Mouse (Mus musculus): Measurements from ENCODE around the gene Cep131. TPM values are rescaled to one million over a fixed set of nuclear protein-coding genes. Genes with fewer than 3 reads are reported as not detected.

The Cep131 gene
- polyA plus RNA-seq, 1 experiment from 2014 or later = 28.1 TPM

- no peaks in the 10 kb centered on the region; the same call in 1 of the 2 replicates for H3K4me1 ChIP-seq (ENCODE audit: control insufficient read depth, insufficient read depth, low read length)
- ATAC-seq (replicated peaks; ENCODE audit: insufficient number of reproducible peaks, low FRiP score, low TSS enrichment, low read depth) (no peak), DNase-seq (ENCODE audit: low spot score) (no peak)
- WGBS = 74% methylated on average over 12 of the region's 12 CpGs
- no peaks in the 10 kb centered on the region for H3K9me3 ChIP-seq (replicated peaks; ENCODE audit: control insufficient read depth, low read length)
- H3K4me3 ChIP-seq (ENCODE audit: low read depth, low read length) = no peak overlapping the region
- 0 out of 2 replicates have a peak overlapping the region, but pooled peaks have one; percentile 9 for H3K9ac ChIP-seq (replicated peaks; ENCODE audit: low read length)
- no peak overlapping the region for H3K27ac ChIP-seq (replicated peaks; ENCODE audit: low read depth, low read length)
- no peaks in the 10 kb centered on the region for H3K27me3 ChIP-seq (ENCODE audit: control insufficient read depth, insufficient read depth, low read length)
- H3K4me2 ChIP-seq (ENCODE audit: low read depth, low read length) = no peak overlapping the region
- H3K36me3 ChIP-seq (replicated peaks; ENCODE audit: control insufficient read depth, insufficient read depth, low read depth, low read length) = no peaks in the 10 kb centered on the region
Observed at GRCm38 (mm10) chr11:120022841-120023240, 63.8 kb downstream of the Cep131 start.

DNA sequence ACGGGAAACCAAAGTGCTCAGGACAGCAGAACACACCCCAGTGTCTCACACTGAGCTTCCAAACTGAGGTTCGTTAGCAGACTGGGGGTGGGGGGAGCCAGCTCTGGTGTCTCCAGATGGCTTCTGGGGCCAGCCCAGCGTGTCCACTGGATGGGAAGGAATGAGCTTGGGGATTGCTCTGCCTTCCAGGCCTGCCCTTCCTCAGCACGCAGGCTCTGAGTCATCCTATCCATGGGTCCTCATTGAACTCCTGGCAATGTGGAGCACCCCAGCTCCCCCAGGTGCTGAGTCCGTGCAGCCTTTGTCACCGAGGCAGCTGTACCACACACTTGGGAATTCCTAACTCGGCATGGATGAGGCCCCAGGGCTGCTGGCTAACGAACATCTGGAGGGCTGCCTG lies 64.4 kb downstream of the Cep131 start:
- Histone ChIP-seq H3K4me2 (ENCODE audit: low read depth, low read length) (no peak overlapping the region), H3K4me3 (ENCODE audit: low read depth, low read length) (no peak overlapping the region), H3K27me3 (ENCODE audit: control insufficient read depth, insufficient read depth, low read length) (no peaks in the 10 kb centered on the region), H3K27ac (replicated peaks; ENCODE audit: low read depth, low read length) (no peak overlapping the region), H3K36me3 (replicated peaks; ENCODE audit: control insufficient read depth, insufficient read depth, low read depth, low read length) (no peaks in the 10 kb centered on the region), H3K4me1 (ENCODE audit: control insufficient read depth, insufficient read depth, low read length) (no peaks in the 10 kb centered on the region; the same call in 1 of the 2 replicates), H3K9me3 (replicated peaks; ENCODE audit: control insufficient read depth, low read length) (no peaks in the 10 kb centered on the region), H3K9ac (replicated peaks; ENCODE audit: low read length) (no peak overlapping the region)
- WGBS = 58% methylated on average over 8 of the region's 8 CpGs
- ATAC-seq (replicated peaks; ENCODE audit: insufficient number of reproducible peaks, low FRiP score, low TSS enrichment, low read depth) (no peak), DNase-seq (ENCODE audit: low spot score) (no peak)

- no peak overlapping the region for H3K4me3 ChIP-seq (ENCODE audit: low read depth, low read length)
Observed at GRCm38 (mm10) chr11:120021367-120021766, 65.3 kb downstream of the Cep131 start.

DNA sequence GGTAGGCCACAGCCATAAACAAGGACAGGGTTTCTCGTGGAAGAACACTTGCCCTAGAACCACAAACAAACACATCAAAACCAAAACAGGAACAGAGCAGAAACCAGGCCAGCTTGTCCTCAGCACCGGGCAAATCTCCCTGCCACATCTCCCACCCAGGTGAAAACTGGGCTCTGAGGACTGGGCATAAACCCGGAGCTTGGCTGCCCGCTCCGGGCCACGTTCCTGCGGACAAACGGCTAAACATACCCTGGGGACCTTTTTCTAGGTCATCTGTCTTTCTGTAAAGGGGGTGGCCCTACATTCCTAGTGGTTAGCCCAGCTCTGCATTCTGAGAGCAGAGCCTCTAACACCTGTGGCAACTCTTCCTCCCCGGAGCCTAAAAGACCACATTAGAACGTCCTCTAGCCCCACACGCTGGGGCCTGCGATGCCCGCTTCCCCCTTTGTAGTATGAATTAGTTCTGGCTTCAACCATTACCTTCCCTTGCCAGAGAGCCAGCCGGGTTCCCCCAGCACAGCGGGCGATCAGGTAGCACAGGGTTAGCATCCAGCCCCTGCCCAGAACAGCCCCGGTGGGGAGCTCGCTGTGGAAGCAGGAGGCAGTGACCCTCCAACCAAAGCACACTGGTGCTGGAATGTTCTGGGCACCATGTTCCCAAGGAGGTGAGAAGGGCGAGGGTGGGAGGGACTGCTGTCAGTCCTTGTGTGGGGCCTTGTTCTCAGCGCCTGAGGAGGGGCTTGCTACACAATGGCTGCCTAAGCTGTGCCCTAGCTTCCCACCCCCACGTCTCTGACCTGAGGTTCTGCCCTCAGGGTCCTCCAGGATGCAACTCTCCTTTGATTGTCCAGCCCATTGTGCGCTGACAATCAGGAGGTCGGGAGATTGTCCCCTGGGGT lies 66.8 kb downstream of the Cep131 start:
- no peak for DNase-seq (ENCODE audit: low spot score)
- no peaks in the 10 kb centered on the region for H3K36me3 ChIP-seq (replicated peaks; ENCODE audit: control insufficient read depth, insufficient read depth, low read depth, low read length)
- WGBS = 55% methylated on average over 23 of the region's 23 CpGs
- ATAC-seq (replicated peaks; ENCODE audit: insufficient number of reproducible peaks, low FRiP score, low TSS enrichment, low read depth) = no peak
- no peaks in the 10 kb centered on the region; the same call in 1 of the 2 replicates for H3K4me1 ChIP-seq (ENCODE audit: control insufficient read depth, insufficient read depth, low read length)
- no peak overlapping the region for H3K4me3 ChIP-seq (ENCODE audit: low read depth, low read length)
- no peaks in the 10 kb centered on the region for H3K9me3 ChIP-seq (replicated peaks; ENCODE audit: control insufficient read depth, low read length)
- no peaks in the 10 kb centered on the region for H3K27me3 ChIP-seq (ENCODE audit: control insufficient read depth, insufficient read depth, low read length)
- no peak overlapping the region for H3K27ac ChIP-seq (replicated peaks; ENCODE audit: low read depth, low read length)
- H3K4me2 ChIP-seq (ENCODE audit: low read depth, low read length) = no peak overlapping the region
- no peak overlapping the region for H3K9ac ChIP-seq (replicated peaks; ENCODE audit: low read length)

More at GRCm38 (mm10) chr11:120021367-120021766, 65.3 kb downstream of the Cep131 start:
- 87% methylated on average over 16 of the region's 16 CpGs for WGBS
- no peak overlapping the region for H3K9ac ChIP-seq (replicated peaks; ENCODE audit: low read length)
- H3K4me2 ChIP-seq (ENCODE audit: low read depth, low read length) = no peak overlapping the region
- no peak overlapping the region for H3K27ac ChIP-seq (replicated peaks; ENCODE audit: low read depth, low read length)
- no peaks in the 10 kb centered on the region for H3K27me3 ChIP-seq (ENCODE audit: control insufficient read depth, insufficient read depth, low read length)
- DNase-seq (ENCODE audit: low spot score) (no peak), ATAC-seq (replicated peaks; ENCODE audit: insufficient number of reproducible peaks, low FRiP score, low TSS enrichment, low read depth) (no peak)
- no peaks in the 10 kb centered on the region; the same call in 1 of the 2 replicates for H3K4me1 ChIP-seq (ENCODE audit: control insufficient read depth, insufficient read depth, low read length)
- H3K9me3 ChIP-seq (replicated peaks; ENCODE audit: control insufficient read depth, low read length) = no peaks in the 10 kb centered on the region
- no peaks in the 10 kb centered on the region for H3K36me3 ChIP-seq (replicated peaks; ENCODE audit: control insufficient read depth, insufficient read depth, low read depth, low read length)

DNA sequence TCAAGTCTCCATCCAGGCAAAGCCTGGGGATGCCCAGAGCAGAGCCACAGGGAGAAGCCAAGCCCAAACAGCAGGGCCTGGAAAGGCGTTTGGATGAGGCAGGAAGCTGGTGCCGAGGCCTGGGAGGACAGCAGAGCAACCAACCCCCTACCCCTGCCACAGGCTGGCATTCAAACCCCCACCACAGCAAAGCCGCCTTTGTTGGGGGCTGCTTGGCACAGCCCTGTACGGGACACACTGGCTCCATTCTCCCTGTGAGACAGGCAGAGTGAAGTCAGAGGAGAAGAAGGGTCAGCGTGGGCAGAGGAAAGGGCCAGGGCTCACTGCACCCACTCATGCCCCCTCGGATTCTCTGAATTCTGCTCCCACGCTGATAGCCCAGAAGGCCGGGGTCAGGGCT lies 69.6 kb downstream of the Cep131 start:
- Histone ChIP-seq H3K27ac (replicated peaks; ENCODE audit: low read depth, low read length) (no peak overlapping the region), H3K9ac (replicated peaks; ENCODE audit: low read length) (no peak overlapping the region), H3K27me3 (ENCODE audit: control insufficient read depth, insufficient read depth, low read length) (no peaks in the 10 kb centered on the region), H3K4me2 (ENCODE audit: low read depth, low read length) (no peak overlapping the region), H3K4me1 (ENCODE audit: control insufficient read depth, insufficient read depth, low read length) (peaks cover 2% of the 10 kb centered on the region; the same call in 1 of the 2 replicates), H3K9me3 (replicated peaks; ENCODE audit: control insufficient read depth, low read length) (no peaks in the 10 kb centered on the region), H3K36me3 (replicated peaks; ENCODE audit: control insufficient read depth, insufficient read depth, low read depth, low read length) (no peaks in the 10 kb centered on the region), H3K4me3 (ENCODE audit: low read depth, low read length) (no peak overlapping the region)
- DNase-seq (ENCODE audit: low spot score) = no peak
- ATAC-seq (replicated peaks; ENCODE audit: insufficient number of reproducible peaks, low FRiP score, low TSS enrichment, low read depth) = no peak
- 73% methylated on average over 8 of the region's 8 CpGs for WGBS

GRCm38 (mm10) chr11:120014758-120015157 lies 71.9 kb downstream of the Cep131 start:
- H3K9ac ChIP-seq (replicated peaks; ENCODE audit: low read length) = no peak overlapping the region
- 89% methylated on average over 4 of the region's 4 CpGs for WGBS

More at GRCm38 (mm10) chr11:120014758-120015157, 71.9 kb downstream of the Cep131 start:
- Histone ChIP-seq H3K27me3 (ENCODE audit: control insufficient read depth, insufficient read depth, low read length) (peaks cover 5% of the 10 kb centered on the region; the same call in 1 of the 2 replicates), H3K4me2 (ENCODE audit: low read depth, low read length) (no peak overlapping the region), H3K36me3 (replicated peaks; ENCODE audit: control insufficient read depth, insufficient read depth, low read depth, low read length) (no peaks in the 10 kb centered on the region), H3K4me1 (ENCODE audit: control insufficient read depth, insufficient read depth, low read length) (0 out of 2 replicates have a peak, but pooled peaks cover 2% of the 10 kb centered on the region), H3K4me3 (ENCODE audit: low read depth, low read length) (no peak overlapping the region), H3K9me3 (replicated peaks; ENCODE audit: control insufficient read depth, low read length) (no peaks in the 10 kb centered on the region), H3K27ac (replicated peaks; ENCODE audit: low read depth, low read length) (no peak overlapping the region)
- DNase-seq (ENCODE audit: low spot score) (no peak), ATAC-seq (replicated peaks; ENCODE audit: insufficient number of reproducible peaks, low FRiP score, low TSS enrichment, low read depth) (no peak)

MicroRNAs within 50 kb of the gene (microRNA counts, 519-probe panel; counts per million panel counts)
- microRNA mmu-miR-338-3p (1,611 counts per million, percentile 9 among the panel's probes with 10 or more counts), microRNA mmu-miR-338-5p (not detected)

Small RNA genes lying within 50 kb of the gene (microRNA-seq; reads per million reads assigned to microRNA genes)
- not detected for gene Gm25948 (ENCODE audit: borderline number of aligned reads)
- gene Mir3065 (ENCODE audit: borderline number of aligned reads) = not detected
- not detected for gene Mir338 (ENCODE audit: borderline number of aligned reads)

Other genes starting within 250 kb of the Cep131 start
- gene Chmp6, start 173.4 kb downstream of the Cep131 start, polyA plus RNA-seq (2014; fragmentation: Nextera tagmentation; extraction: Ambion mirVana) = 93.8 and 106 TPM in 2 replicates
- 11.9 and 13.9 TPM in 2 replicates for gene Baiap2, start 144.1 kb downstream of the Cep131 start, polyA plus RNA-seq (2014; fragmentation: Nextera tagmentation; extraction: Ambion mirVana)
- 1.1 and 1.2 TPM in 2 replicates for gene Aatk, start 39.7 kb downstream of the Cep131 start, polyA plus RNA-seq (2014; fragmentation: Nextera tagmentation; extraction: Ambion mirVana)
- gene Tepsin, start 11.9 kb upstream of the Cep131 start, polyA plus RNA-seq (2014; fragmentation: Nextera tagmentation; extraction: Ambion mirVana) = 10.5 and 12.3 TPM in 2 replicates
- 57.5 and 61.4 TPM in 2 replicates for gene Ndufaf8, start 12.1 kb upstream of the Cep131 start, polyA plus RNA-seq (2014; fragmentation: Nextera tagmentation; extraction: Ambion mirVana)
- 47.8 and 50.0 TPM in 2 replicates for gene Slc38a10, start 64.5 kb upstream of the Cep131 start, polyA plus RNA-seq (2014; fragmentation: Nextera tagmentation; extraction: Ambion mirVana)
- 13.5 and 15.2 TPM in 2 replicates for gene Bahcc1, start 146.1 kb upstream of the Cep131 start, polyA plus RNA-seq (2014; fragmentation: Nextera tagmentation; extraction: Ambion mirVana)

Measured in embryonic facial prominence, embryonic 11.5 days (tissue).